Mouse (Mus musculus) ES-E14 (cell line): ENCODE measurements at regions not wholly inside any gene's neighbourhood (a gene's known extent, or its start where the extent isn't known, plus 50 kb on each side); places are given as distances from the start of the nearest gene placed in this dataset.

Source experiments
- CHD2 ChIP-seq: IDR thresholded peaks from 2 replicates; pipeline ENCODE4 v1.6.1; 2014; ENCODE audit warnings: mild to moderate bottlenecking, low read depth, low read length, inconsistent platforms
- HCFC1 ChIP-seq: IDR thresholded peaks from 2 replicates; pipeline ENCODE4 v1.6.1; 2012; ENCODE audit warnings: low read length, inconsistent platforms, borderline replicate concordance; ENCODE audit not compliant: insufficient read depth
- MAFK ChIP-seq: IDR thresholded peaks from 2 replicates; pipeline ENCODE4 v1.6.1; 2014; ENCODE audit warnings: mild to moderate bottlenecking, low read depth, low read length, inconsistent platforms; ENCODE audit not compliant: insufficient read depth
- ZC3H11A ChIP-seq: IDR thresholded peaks from 2 replicates; pipeline ENCODE4 v1.6.1; 2012; ENCODE audit warnings: low read depth, mild to moderate bottlenecking, inconsistent platforms, low read length, borderline replicate concordance
- ZNF384 ChIP-seq: IDR thresholded peaks from 2 replicates; pipeline ENCODE4 v1.6.1; 2012; ENCODE audit warnings: low read depth, low read length, inconsistent platforms

DNA sequence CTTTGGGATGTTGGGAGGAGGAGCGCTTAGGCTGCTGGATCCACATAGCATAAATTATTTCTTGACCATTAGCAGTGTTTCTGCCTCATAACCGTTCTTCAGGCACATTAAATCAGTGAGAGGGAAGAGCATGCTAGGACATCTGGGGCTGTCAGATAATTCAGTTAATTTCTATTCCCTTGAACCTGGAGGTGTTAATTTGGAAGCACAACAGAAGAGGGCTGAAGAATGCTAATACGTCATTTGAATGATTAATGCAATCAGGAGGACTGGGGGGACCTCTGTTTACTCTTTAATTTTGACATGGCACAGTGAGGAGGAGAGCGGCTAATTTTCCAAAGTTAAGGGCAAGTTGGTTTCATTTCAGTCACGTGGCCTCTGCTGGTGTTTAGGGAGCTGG lies 294.8 kb downstream of the Bcl11a start:
- TF ChIP-seq ZC3H11A (no peak), ZNF384 (no peak), MAFK (no peak), HCFC1 (no peak), CHD2 (no peak)
